Mouse (Mus musculus): ENCODE data around the gene Cyb5b. TPM values are rescaled to one million over a fixed set of nuclear protein-coding genes. Genes with fewer than 3 reads are reported as not detected.
"Not testable (repeated sequence)": the region's sequence is repeated elsewhere in the genome, so short reads cannot be mapped to it uniquely, and the experiment has no call there.

Gene Cyb5b
- polyA plus RNA-seq (2016; fragmentation: Nextera tagmentation; extraction: Ambion mirVana), result 138 and 157 TPM in 2 replicates

GRCm38 (mm10) chr8:107150404-107151157 lies at the start of gene Cyb5b:
Cyb5b (plus strand) TSS chr8:107150640.
- H3K4me3 ChIP-seq, result peak within 1 kb of the TSS; percentile 85
- WGBS, result 1% methylated on average over 65 of the region's 65 CpGs
- peak within 1 kb of the TSS; percentile 96 for H3K27ac ChIP-seq
- peaks cover 39% of the 10 kb centered on the region for H3K36me3 ChIP-seq
- H3K9me3 ChIP-seq, result no peaks in the 10 kb centered on the region
- H3K27me3 ChIP-seq (ENCODE audit: insufficient read depth, poor library complexity, severe bottlenecking), result no peaks in the 10 kb centered on the region
- peaks cover 14% of the 10 kb centered on the region for H3K4me1 ChIP-seq (replicated peaks)
- peak; percentile 95 for DNase-seq (ENCODE audit: low spot score)

DNA sequence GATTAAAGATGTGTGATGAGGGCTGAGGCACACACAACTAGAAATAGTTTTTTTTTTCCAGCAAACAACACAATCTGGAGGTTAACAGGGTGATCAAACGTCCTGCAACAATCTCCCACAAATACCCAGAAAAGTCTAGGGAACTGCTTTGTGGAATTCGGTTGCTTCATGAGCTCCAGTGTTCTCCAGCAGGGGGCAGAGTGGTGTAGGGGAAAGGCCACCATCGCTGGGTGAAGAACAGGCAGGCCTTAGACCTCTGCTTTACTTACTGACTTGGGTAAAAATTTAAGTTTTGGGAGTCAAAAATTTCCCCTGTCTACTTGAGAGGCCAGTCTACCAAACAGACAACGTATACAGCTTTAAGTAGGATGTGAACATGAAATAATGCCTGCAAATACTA lies 45.9 kb upstream of the Cyb5b start:
- Histone ChIP-seq H3K4me1 (replicated peaks) (peaks cover 7% of the 10 kb centered on the region; the same call in 1 of the 2 replicates), H3K9me3 (no peaks in the 10 kb centered on the region), H3K4me3 (no peak overlapping the region), H3K36me3 (no peaks in the 10 kb centered on the region), H3K27ac (no peak overlapping the region), H3K27me3 (ENCODE audit: insufficient read depth, poor library complexity, severe bottlenecking) (no peaks in the 10 kb centered on the region)
- peak; percentile 76 for DNase-seq (ENCODE audit: low spot score)
- 11% methylated on average over 4 of the region's 4 CpGs for WGBS

GRCm38 (mm10) chr8:107108089-107108488 lies 42.4 kb upstream of the Cyb5b start:
- H3K27ac ChIP-seq; H3K27me3 ChIP-seq (ENCODE audit: insufficient read depth, poor library complexity, severe bottlenecking); H3K4me3 ChIP-seq; H3K36me3 ChIP-seq; H3K9me3 ChIP-seq; DNase-seq (ENCODE audit: low spot score): not testable (repeated sequence)
- H3K4me1 ChIP-seq (replicated peaks), result peaks cover 11% of the 10 kb centered on the region; the same call in 1 of the 2 replicates
- WGBS, result 91% methylated on average over 5 of the region's 5 CpGs

DNA sequence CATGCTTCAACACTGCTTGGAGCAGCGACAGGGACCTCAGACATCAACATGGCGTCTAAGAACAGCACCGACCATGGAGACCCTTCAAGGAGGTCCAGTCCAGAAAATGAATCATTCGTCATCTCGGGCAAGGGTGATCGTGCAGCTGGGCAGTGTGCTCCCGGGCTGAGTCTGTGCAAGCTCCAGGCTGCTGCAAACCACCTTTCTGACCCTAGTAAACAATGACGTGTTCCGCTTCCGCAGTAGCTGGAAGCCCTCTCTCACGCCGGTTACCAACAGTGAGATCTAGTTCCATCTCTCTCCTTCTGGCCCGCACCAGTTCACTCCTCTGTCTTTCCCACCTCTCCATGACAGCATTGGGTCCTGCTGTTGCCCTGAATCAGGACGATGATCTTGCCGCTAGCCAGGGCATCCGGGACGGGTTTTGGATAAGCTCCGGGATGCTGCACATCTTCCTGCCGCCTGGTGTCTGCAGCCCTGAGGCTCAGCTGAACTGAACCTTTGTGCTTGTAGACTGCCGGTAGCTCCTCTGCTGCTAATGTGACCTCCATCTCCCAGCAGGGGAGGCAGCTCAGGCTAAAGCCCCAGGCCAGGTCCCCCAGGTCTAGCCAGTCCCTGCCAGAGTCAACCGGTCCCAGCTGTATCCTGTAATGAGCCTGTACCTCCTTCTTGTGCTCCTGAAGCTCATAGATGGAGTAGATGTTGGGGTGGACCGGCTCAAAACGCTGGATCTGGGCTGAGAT lies 41.3 kb upstream of the Cyb5b start:
- no peaks in the 10 kb centered on the region for H3K9me3 ChIP-seq
- H3K4me1 ChIP-seq (replicated peaks), result peaks cover 20% of the 10 kb centered on the region
- peak overlapping the region; percentile 13; the same call in 1 of the 2 replicates for H3K27ac ChIP-seq
- DNase-seq (ENCODE audit: low spot score), result no peak
- 71% methylated on average over 23 of the region's 23 CpGs for WGBS
- no peak overlapping the region for H3K4me3 ChIP-seq
- H3K36me3 ChIP-seq, result no peaks in the 10 kb centered on the region
- no peaks in the 10 kb centered on the region for H3K27me3 ChIP-seq (ENCODE audit: insufficient read depth, poor library complexity, severe bottlenecking)

- Histone ChIP-seq H3K4me1 (replicated peaks) (peaks cover 28% of the 10 kb centered on the region), H3K27ac (no peak overlapping the region), H3K9me3 (no peaks in the 10 kb centered on the region), H3K4me3 (no peak overlapping the region), H3K36me3 (no peaks in the 10 kb centered on the region), H3K27me3 (ENCODE audit: insufficient read depth, poor library complexity, severe bottlenecking) (no peaks in the 10 kb centered on the region)
- DNase-seq (ENCODE audit: low spot score), result no peak
- WGBS, result 91% methylated on average over 5 of the region's 5 CpGs
Observed at GRCm38 (mm10) chr8:107109816-107110435, 40.5 kb upstream of the Cyb5b start.

DNA sequence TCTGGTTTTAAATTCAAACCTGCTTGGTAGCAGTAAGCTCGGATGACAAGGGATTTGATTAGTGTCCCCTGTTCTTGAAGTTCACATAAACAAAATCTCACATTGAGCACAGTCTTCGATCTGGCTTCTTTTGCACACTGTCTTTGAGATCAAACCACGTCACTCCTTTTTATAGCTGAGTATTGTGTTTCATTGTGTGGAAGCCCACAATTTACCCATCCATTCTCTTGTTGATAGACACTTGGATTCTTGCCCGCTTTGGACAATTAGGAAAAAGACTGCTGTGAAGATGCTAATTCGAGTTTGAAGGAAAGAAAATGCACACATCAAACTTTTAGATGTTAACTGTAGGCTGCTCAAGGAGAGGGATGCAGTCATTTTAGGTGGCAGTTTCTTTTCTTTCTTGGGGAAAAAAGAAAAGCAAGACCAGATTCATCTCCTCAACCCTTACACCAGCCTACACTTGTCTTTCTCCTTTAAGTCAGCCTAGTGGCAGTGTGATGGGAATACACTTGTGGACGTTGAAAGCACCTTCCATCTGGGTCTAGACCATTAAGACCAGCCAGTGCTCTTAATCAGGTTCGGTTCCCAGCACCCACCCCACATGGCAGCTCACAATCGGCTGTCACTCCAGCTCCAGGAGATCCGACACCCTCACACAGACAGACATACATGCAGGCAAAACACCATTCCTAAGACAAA lies 39.7 kb upstream of the Cyb5b start:
- no peak for DNase-seq (ENCODE audit: low spot score)
- 75% methylated on average over 9 of the region's 9 CpGs for WGBS
- peaks cover 29% of the 10 kb centered on the region for H3K4me1 ChIP-seq (replicated peaks)

GRCm38 (mm10) chr8:107111340-107112105 lies 38.9 kb upstream of the Cyb5b start:
- Histone ChIP-seq H3K27me3 (ENCODE audit: insufficient read depth, poor library complexity, severe bottlenecking) (no peaks in the 10 kb centered on the region), H3K27ac (no peak overlapping the region), H3K4me3 (no peak overlapping the region), H3K9me3 (no peaks in the 10 kb centered on the region), H3K36me3 (no peaks in the 10 kb centered on the region), H3K4me1 (replicated peaks) (peaks cover 29% of the 10 kb centered on the region)
- no peak for DNase-seq (ENCODE audit: low spot score)
- WGBS, result 93% methylated on average over 10 of the region's 11 CpGs

More for the DNA sequence above, 39.7 kb upstream of the Cyb5b start:
- no peak overlapping the region for H3K4me3 ChIP-seq
- no peaks in the 10 kb centered on the region for H3K9me3 ChIP-seq
- no peaks in the 10 kb centered on the region for H3K27me3 ChIP-seq (ENCODE audit: insufficient read depth, poor library complexity, severe bottlenecking)
- no peaks in the 10 kb centered on the region for H3K36me3 ChIP-seq
- no peak overlapping the region for H3K27ac ChIP-seq

GRCm38 (mm10) chr8:107113209-107113608 lies 37.2 kb upstream of the Cyb5b start:
- Histone ChIP-seq H3K27ac (0 out of 2 replicates have a peak overlapping the region, but pooled peaks have one; percentile 40), H3K4me1 (replicated peaks) (peaks cover 29% of the 10 kb centered on the region), H3K4me3 (no peak overlapping the region), H3K36me3 (no peaks in the 10 kb centered on the region), H3K9me3 (no peaks in the 10 kb centered on the region), H3K27me3 (ENCODE audit: insufficient read depth, poor library complexity, severe bottlenecking) (no peaks in the 10 kb centered on the region)
- DNase-seq (ENCODE audit: low spot score), result no peak
- WGBS, result 34% methylated on average over 4 of the region's 4 CpGs

DNA sequence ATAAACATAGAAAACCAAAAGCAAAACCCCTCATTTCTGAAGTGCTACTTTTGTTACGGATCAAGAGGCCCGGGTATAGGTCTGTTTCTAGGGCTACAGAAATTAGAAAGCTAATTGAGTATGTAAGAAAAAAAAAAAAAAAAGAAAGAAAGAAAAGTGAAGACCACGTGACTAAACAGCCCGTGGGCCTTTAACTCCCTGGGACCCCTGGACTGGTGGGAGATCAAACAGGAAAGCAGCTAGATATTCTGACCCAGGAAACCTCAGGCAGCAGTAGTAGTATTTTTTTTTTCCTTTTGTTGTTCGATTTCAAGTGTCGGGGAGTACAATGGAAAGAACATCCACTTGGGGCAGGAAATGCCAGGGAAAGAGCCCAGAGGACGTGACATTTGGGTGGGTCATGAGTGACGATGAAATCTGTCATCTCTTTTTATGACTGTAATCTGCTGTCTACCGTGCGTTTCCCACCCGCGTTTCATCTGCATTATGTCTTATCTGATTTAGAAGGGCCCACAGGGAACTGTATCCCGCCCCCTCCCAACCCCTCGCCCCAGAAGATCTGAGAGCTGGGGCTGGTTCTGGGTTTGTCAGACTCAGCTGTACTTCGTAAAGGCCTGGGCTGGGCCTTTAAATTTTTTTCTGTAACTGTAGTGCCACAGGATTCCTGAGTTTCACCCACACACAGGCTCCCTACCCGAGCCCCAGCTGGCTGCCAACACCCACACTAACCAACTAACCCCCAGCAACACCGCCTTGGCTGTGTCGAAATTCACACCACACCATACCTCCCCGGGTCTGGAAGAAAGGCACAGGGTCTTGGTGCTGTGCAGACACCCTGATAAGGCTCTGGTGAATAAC lies 36.1 kb upstream of the Cyb5b start:
- Histone ChIP-seq H3K4me3 (no peak overlapping the region), H3K4me1 (replicated peaks) (peaks cover 28% of the 10 kb centered on the region), H3K27ac (peak overlapping the region; percentile 62; the same call in 1 of the 2 replicates), H3K27me3 (ENCODE audit: insufficient read depth, poor library complexity, severe bottlenecking) (no peaks in the 10 kb centered on the region), H3K36me3 (no peaks in the 10 kb centered on the region), H3K9me3 (no peaks in the 10 kb centered on the region)
- WGBS, result 68% methylated on average over 19 of the region's 19 CpGs
- no peak for DNase-seq (ENCODE audit: low spot score)

DNA sequence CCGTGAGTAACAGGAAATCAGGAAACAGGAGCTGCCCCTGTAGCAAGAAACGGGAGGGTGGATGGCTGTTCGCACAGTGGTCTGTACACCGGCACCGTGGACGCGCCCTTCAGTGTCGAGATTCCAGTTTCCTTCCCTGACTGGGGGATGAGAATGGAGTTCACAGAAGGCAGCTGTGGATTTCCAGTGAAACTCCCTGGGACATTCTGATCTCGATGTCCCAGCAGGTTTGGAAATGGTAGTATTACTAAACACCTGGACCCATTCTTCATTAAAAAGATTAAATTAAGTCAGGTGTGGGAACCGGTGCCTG lies 35.5 kb upstream of the Cyb5b start:
- WGBS, result 78% methylated on average over 10 of the region's 10 CpGs
- no peak overlapping the region for H3K4me3 ChIP-seq
- H3K36me3 ChIP-seq, result no peaks in the 10 kb centered on the region
- no peaks in the 10 kb centered on the region for H3K9me3 ChIP-seq
- peaks cover 29% of the 10 kb centered on the region for H3K4me1 ChIP-seq (replicated peaks)
- no peak for DNase-seq (ENCODE audit: low spot score)
- peak overlapping the region; percentile 62; the same call in 1 of the 2 replicates for H3K27ac ChIP-seq
- no peaks in the 10 kb centered on the region for H3K27me3 ChIP-seq (ENCODE audit: insufficient read depth, poor library complexity, severe bottlenecking)

DNA sequence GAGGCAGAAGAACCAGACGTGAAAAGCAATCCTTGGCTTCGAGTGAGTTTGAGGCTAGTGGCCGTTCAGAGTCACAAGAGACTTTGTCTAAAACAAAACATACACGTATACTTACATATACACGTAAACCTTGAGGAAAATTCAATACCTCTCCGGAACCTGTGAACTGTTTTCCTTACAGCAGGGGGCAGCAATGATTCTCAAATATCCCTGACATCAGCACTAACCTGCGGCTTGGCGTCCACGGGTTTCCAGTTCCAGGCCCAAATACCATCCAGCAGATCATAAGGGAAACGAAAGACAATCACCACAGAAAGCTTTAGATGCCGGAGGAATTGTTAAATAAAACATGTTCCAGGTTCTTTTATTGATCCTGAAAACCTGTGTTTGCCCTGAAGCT lies 34.4 kb upstream of the Cyb5b start:
- Histone ChIP-seq H3K36me3 (no peaks in the 10 kb centered on the region), H3K9me3 (no peaks in the 10 kb centered on the region), H3K27ac (no peak overlapping the region; the same call in 1 of the 2 replicates), H3K4me1 (replicated peaks) (peaks cover 29% of the 10 kb centered on the region), H3K4me3 (no peak overlapping the region), H3K27me3 (ENCODE audit: insufficient read depth, poor library complexity, severe bottlenecking) (no peaks in the 10 kb centered on the region)
- DNase-seq (ENCODE audit: low spot score), result peak; percentile 72
- 20% methylated on average over 11 of the region's 11 CpGs for WGBS
